Mouse (Mus musculus): Measurements from ENCODE around the gene Calml3. TPM values are rescaled to one million over a fixed set of nuclear protein-coding genes. Genes with fewer than 3 reads are reported as not detected.

Calml3 gene
- polyA plus RNA-seq, 1 experiment, result not detected

DNA sequence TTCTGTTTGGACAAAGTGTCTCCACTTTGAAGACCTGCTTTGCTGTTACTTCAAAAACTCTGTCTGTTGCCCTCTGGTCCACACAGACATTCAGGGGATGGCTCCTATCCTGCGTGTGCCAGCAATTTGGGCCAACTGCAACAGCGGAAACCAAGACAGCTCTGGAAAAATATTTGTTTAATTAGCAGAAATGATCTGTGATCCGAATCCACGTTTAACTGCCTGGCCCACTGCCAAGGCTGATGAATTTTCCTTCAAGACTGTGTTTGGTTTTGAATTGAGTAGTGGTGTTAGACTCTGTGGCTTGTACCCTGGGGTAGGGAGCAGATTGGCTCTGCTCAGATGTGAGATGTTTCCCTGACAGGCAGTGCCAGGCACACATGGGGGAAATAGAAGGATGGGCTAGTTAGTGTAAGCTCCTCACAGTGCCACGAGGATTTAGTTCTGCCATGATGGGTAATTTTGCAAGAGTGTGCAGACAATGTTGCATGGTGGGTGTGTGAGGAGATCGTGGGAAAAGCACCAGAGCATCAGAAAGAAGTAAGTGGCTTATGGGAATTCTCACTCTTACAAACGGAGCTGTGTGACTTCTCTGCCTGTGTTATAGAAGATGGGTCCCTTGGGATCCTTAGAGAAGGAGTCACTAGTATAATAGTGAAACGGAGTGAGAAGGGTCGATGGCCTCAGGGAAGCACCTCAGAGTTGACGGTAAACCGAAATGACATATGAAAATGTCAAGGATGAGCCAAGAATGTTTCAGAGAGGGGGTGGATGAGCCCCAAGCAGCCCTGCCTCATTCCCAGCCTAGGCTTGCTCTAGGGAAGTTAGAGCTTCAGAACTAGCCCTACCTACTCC lies 33.7 kb downstream of the Calml3 start:
- Histone ChIP-seq H3K27ac (ENCODE audit: control insufficient read depth, insufficient read depth, low read depth, low read length, poor library complexity) (no peak overlapping the region), H3K4me3 (replicated peaks; ENCODE audit: control insufficient read depth, low read depth, low read length) (no peak overlapping the region), H3K4me1 (ENCODE audit: control insufficient read depth, insufficient read depth, low read length) (peaks cover 9% of the 10 kb centered on the region)
- no peak for TF ChIP-seq POLR2A (IDR thresholded peaks at IDR 0.05; ENCODE audit: borderline replicate concordance, control insufficient read depth, low read depth, low read length)
- TF ChIP-seq CTCF (IDR thresholded peaks at IDR 0.05; ENCODE audit: control insufficient read depth, insufficient read depth, low read length), result no peak
- 63% methylated on average over 11 of the region's 11 CpGs for WGBS

GRCm38 (mm10) chr13:3769531-3769930 lies 34.6 kb downstream of the Calml3 start:
- 16% methylated on average over 3 of the region's 3 CpGs for WGBS
- TF ChIP-seq POLR2A (IDR thresholded peaks at IDR 0.05; ENCODE audit: borderline replicate concordance, control insufficient read depth, low read depth, low read length) (no peak), CTCF (IDR thresholded peaks at IDR 0.05; ENCODE audit: control insufficient read depth, insufficient read depth, low read length) (no peak)

GRCm38 (mm10) chr13:3768621-3769020 lies 35.5 kb downstream of the Calml3 start:
- TF ChIP-seq POLR2A (IDR thresholded peaks at IDR 0.05; ENCODE audit: borderline replicate concordance, control insufficient read depth, low read depth, low read length) (no peak), CTCF (IDR thresholded peaks at IDR 0.05; ENCODE audit: control insufficient read depth, insufficient read depth, low read length) (no peak)
- 8% methylated on average over 3 of the region's 3 CpGs for WGBS
- H3K4me3 ChIP-seq (replicated peaks; ENCODE audit: control insufficient read depth, low read depth, low read length), result no peak overlapping the region
- no peak overlapping the region for H3K27ac ChIP-seq (ENCODE audit: control insufficient read depth, insufficient read depth, low read depth, low read length, poor library complexity)
- H3K4me1 ChIP-seq (ENCODE audit: control insufficient read depth, insufficient read depth, low read length), result peaks cover 9% of the 10 kb centered on the region

More at GRCm38 (mm10) chr13:3769531-3769930, 34.6 kb downstream of the Calml3 start:
- peaks cover 9% of the 10 kb centered on the region for H3K4me1 ChIP-seq (ENCODE audit: control insufficient read depth, insufficient read depth, low read length)
- no peak overlapping the region for H3K27ac ChIP-seq (ENCODE audit: control insufficient read depth, insufficient read depth, low read depth, low read length, poor library complexity)
- H3K4me3 ChIP-seq (replicated peaks; ENCODE audit: control insufficient read depth, low read depth, low read length), result no peak overlapping the region

DNA sequence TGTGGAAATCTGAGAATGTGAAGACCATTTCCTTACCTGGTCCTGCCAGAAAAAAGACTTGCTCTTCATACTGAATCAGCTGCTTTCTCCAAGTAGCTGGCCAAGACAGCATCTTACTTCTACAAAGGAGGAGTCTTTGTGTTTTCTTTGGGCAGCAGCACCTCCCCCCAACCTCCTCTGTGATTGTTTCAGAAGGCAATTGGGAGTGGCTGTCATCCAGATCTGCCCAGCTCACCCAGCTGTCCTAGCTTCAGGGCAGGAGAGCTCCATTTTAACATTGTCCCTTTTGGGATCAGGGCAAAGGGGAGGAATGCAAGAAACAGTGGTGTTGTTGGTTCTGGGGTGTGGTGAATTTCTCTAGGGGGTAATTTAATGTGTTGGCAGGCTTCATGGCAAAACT lies 37.0 kb downstream of the Calml3 start:
- peaks cover 9% of the 10 kb centered on the region for H3K4me1 ChIP-seq (ENCODE audit: control insufficient read depth, insufficient read depth, low read length)
- TF ChIP-seq POLR2A (IDR thresholded peaks at IDR 0.05; ENCODE audit: borderline replicate concordance, control insufficient read depth, low read depth, low read length) (no peak), CTCF (IDR thresholded peaks at IDR 0.05; ENCODE audit: control insufficient read depth, insufficient read depth, low read length) (no peak)
- H3K27ac ChIP-seq (ENCODE audit: control insufficient read depth, insufficient read depth, low read depth, low read length, poor library complexity), result no peak overlapping the region
- no peak overlapping the region for H3K4me3 ChIP-seq (replicated peaks; ENCODE audit: control insufficient read depth, low read depth, low read length)

GRCm38 (mm10) chr13:3765781-3766180 lies 38.3 kb downstream of the Calml3 start:
- H3K4me3 ChIP-seq (replicated peaks; ENCODE audit: control insufficient read depth, low read depth, low read length), result no peak overlapping the region
- 44% methylated on average over 4 of the region's 4 CpGs for WGBS
- H3K27ac ChIP-seq (ENCODE audit: control insufficient read depth, insufficient read depth, low read depth, low read length, poor library complexity), result no peak overlapping the region
- TF ChIP-seq POLR2A (IDR thresholded peaks at IDR 0.05; ENCODE audit: borderline replicate concordance, control insufficient read depth, low read depth, low read length), result no peak
- no peak for TF ChIP-seq CTCF (IDR thresholded peaks at IDR 0.05; ENCODE audit: control insufficient read depth, insufficient read depth, low read length)
- peaks cover 9% of the 10 kb centered on the region for H3K4me1 ChIP-seq (ENCODE audit: control insufficient read depth, insufficient read depth, low read length)

GRCm38 (mm10) chr13:3761131-3761530 lies 43.0 kb downstream of the Calml3 start:
- 77% methylated on average over 4 of the region's 4 CpGs for WGBS
- no peak overlapping the region for H3K4me3 ChIP-seq (replicated peaks; ENCODE audit: control insufficient read depth, low read depth, low read length)
- H3K4me1 ChIP-seq (ENCODE audit: control insufficient read depth, insufficient read depth, low read length), result no peaks in the 10 kb centered on the region
- H3K27ac ChIP-seq (ENCODE audit: control insufficient read depth, insufficient read depth, low read depth, low read length, poor library complexity), result no peak overlapping the region
- TF ChIP-seq CTCF (IDR thresholded peaks at IDR 0.05; ENCODE audit: control insufficient read depth, insufficient read depth, low read length) (no peak), POLR2A (IDR thresholded peaks at IDR 0.05; ENCODE audit: borderline replicate concordance, control insufficient read depth, low read depth, low read length) (no peak)

DNA sequence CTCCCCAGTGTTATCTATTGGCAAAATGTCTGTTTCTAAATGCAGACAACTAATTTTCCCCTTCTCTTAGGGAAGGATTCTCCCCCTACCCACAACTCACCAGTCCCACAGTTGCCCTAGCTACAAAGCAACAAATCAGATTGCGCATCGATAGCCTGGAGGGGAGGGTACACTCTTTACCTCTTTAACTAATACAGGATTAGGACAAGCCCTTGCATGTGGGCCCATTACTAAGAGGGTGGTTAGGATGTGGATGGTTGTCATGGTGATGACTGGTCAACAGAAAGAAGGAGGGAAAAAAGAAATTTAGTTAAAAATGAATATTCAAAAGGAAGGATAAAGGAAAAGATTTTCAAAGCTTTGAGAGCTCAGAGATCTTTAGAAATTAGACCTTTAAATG lies 45.8 kb downstream of the Calml3 start:
- WGBS, result 89% methylated on average over 2 of the region's 2 CpGs

GRCm38 (mm10) chr13:3753291-3753690 lies 50.8 kb downstream of the Calml3 start:
- Histone ChIP-seq H3K27ac (ENCODE audit: control insufficient read depth, insufficient read depth, low read depth, low read length, poor library complexity) (no peak overlapping the region), H3K4me1 (ENCODE audit: control insufficient read depth, insufficient read depth, low read length) (peaks cover 5% of the 10 kb centered on the region; the same call in 1 of the 2 replicates), H3K4me3 (replicated peaks; ENCODE audit: control insufficient read depth, low read depth, low read length) (no peak overlapping the region)
- whole genome bisulfite sequencing, result 78% methylated on average over 2 of the region's 2 CpGs
- TF ChIP-seq CTCF (IDR thresholded peaks at IDR 0.05; ENCODE audit: control insufficient read depth, insufficient read depth, low read length) (no peak), POLR2A (IDR thresholded peaks at IDR 0.05; ENCODE audit: borderline replicate concordance, control insufficient read depth, low read depth, low read length) (no peak)

More for the DNA sequence above, 45.8 kb downstream of the Calml3 start:
- H3K4me3 ChIP-seq (replicated peaks; ENCODE audit: control insufficient read depth, low read depth, low read length), result no peak overlapping the region
- H3K4me1 ChIP-seq (ENCODE audit: control insufficient read depth, insufficient read depth, low read length), result no peaks in the 10 kb centered on the region
- no peak overlapping the region for H3K27ac ChIP-seq (ENCODE audit: control insufficient read depth, insufficient read depth, low read depth, low read length, poor library complexity)
- TF ChIP-seq POLR2A (IDR thresholded peaks at IDR 0.05; ENCODE audit: borderline replicate concordance, control insufficient read depth, low read depth, low read length) (no peak), CTCF (IDR thresholded peaks at IDR 0.05; ENCODE audit: control insufficient read depth, insufficient read depth, low read length) (no peak)

Other genes starting within 250 kb of the Calml3 start
- 4.0 and 7.3 TPM in 2 replicates for gene Fam208b, start 193.2 kb downstream of the Calml3 start, polyA plus RNA-seq (2011; ENCODE audit: insufficient read depth, insufficient read length, low replicate concordance, missing spikeins)
- gene Asb13, start 170.3 kb downstream of the Calml3 start, polyA plus RNA-seq (2011; ENCODE audit: insufficient read depth, insufficient read length, low replicate concordance, missing spikeins), result 6.3 and 7.3 TPM in 2 replicates
- not detected in 2 replicates for gene Calm4, start 33.4 kb upstream of the Calml3 start, polyA plus RNA-seq (2011; ENCODE audit: insufficient read depth, insufficient read length, low replicate concordance, missing spikeins)
- gene Calm5, start 49.9 kb upstream of the Calml3 start, polyA plus RNA-seq (2011; ENCODE audit: insufficient read depth, insufficient read length, low replicate concordance, missing spikeins), result not detected in 2 replicates
- 65.0 and 81.1 TPM in 2 replicates for gene Net1, start 113.9 kb upstream of the Calml3 start, polyA plus RNA-seq (2011; ENCODE audit: insufficient read depth, insufficient read length, low replicate concordance, missing spikeins)
- gene Tubal3, start 114.0 kb upstream of the Calml3 start, polyA plus RNA-seq (2011; ENCODE audit: insufficient read depth, insufficient read length, low replicate concordance, missing spikeins), result not detected in 2 replicates
- not detected in 2 replicates for gene Ucn3, start 141.0 kb upstream of the Calml3 start, polyA plus RNA-seq (2011; ENCODE audit: insufficient read depth, insufficient read length, low replicate concordance, missing spikeins)
- 0.81 and 0.82 TPM in 2 replicates for gene Akr1c14, start 244.7 kb upstream of the Calml3 start, polyA plus RNA-seq (2011; ENCODE audit: insufficient read depth, insufficient read length, low replicate concordance, missing spikeins)